Mouse (Mus musculus) ovary, postnatal 10 days (tissue): ENCODE data around the gene Alkbh8.
A peak's percentile ranks its signal among the peaks of the same experiment; 100 is the strongest.
"Not testable (repeated sequence)": the region's sequence is repeated elsewhere in the genome, so short reads cannot be mapped to it uniquely, and the experiment has no call there.

Experiments
- DNase-seq: peaks from one replicate; pipeline ENCODE4 v3.0.0; 2022; ENCODE audit warnings: low spot score

Alkbh8 gene

DNA sequence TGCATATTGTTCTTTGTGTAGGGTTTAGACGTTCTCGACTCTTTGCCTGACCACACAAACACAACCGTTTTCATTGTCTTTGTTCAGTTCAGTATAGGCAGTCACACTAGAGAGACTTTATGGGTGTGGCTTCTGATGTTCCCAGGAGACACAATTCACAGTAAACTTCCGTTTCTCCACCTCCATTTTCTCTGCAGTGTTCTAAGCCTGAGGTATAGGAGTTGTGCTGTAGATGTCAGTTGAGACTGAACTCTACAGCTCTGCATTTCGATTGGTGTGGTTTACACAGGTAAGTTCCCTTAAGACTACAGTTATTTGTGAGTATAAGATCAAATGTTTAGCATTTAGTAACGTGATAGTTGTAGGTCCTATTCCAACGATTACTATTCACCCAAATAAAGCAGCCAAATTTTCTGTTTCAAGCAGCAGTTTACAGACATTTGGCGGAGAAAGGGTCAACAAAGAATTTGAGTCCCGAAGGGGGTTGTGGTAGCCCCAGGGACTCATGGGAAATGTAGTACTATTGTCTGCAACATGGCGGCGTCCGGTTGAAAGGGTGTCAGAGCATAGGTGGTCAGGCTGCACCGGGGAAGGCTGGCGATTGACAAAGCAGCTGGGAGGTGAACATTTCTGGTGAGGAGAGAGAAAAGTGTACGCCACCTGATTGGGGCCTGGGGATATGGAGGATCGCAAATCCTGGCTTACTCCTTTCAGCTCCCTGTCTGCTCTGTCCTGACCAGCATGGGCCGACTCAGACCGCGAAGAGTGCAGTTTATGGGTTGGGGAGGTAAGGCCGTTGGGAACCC lies at the start of gene Alkbh8:
Alkbh8 (plus strand) TSS at position 179 of the 806 bp plus-strand sequence.
- DNase-seq, result peak; percentile 44

DNA sequence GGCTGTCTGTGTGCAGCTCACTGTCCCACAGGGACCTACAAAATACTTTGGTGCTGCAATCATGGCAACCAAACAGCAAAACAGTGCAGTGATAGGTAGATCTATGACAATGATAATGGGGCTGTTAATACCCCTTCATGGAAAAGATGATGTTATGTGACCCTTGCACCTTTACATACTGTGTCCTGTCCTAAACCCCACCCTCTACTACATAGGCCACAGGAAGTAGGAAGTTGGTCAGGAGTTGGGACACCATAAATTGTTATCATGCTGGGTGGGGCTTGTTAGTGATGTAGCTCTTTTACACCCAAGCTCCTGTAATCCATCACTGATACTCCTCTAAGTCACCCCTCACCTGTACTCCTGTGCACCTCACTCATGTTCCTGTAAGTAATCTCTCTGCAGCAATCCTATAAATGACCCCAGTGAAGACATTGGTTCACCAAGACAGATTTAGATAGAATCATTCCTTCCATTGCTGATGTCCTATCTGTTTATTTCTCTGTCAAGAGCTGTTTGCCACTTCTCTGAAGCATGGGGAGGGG lies 25.6 kb upstream of the Alkbh8 start:
- no peak for DNase-seq

DNA sequence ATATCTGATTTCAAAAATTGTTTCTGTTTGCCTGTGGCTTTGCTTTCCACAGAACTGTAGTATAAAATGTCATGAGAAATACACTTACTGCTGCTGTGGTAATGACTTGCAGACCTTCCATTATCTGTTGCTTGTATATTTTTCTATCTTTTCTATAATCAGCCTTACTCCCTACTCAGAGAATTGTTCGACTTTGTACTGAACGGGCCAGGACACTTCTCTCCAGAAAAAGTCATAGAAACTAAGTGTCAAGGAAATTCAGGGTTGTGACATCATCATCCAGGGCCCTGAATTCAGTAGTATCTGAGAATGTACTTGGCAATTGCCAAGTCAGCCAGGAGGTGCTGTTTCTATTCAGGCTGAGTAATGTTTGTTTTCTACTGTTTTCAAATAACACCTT lies 24.9 kb upstream of the Alkbh8 start:
- no peak for DNase-seq

DNA sequence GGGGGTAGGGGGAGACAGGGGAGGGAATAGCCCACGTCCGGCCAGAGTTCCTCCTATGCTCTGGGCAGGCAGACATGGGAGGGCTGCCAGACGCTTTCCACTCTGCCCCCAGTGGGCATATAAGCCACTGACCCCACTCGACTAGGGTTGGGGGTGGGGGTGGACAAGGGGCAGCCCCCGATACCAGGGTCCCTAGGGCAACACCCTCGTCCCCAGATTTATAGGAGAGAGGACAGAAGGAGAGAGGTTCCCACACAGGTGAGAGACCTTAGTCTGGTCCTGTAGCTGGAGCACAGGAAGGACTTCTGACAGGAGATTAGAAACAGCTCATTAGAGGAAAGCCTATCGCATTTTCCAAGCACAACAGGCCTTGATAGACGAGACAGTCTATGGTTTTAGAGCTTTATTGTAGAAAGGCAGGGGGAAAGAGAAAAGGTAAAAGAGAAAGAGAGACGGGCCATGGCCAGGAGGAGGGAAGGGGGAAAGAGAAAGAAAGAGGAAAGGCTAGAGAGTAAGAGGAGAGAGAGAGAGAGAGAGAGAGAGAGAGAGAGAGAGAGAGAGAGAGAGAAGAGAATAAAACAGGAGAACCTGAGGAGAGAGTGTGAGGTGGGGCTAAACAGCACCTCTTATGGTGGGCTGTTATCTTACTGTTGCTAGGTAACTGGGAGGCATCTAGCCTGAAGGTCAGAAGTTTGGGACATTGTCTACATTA lies 7.4 kb upstream of the Alkbh8 start:
- DNase-seq, result not testable (repeated sequence)

DNA sequence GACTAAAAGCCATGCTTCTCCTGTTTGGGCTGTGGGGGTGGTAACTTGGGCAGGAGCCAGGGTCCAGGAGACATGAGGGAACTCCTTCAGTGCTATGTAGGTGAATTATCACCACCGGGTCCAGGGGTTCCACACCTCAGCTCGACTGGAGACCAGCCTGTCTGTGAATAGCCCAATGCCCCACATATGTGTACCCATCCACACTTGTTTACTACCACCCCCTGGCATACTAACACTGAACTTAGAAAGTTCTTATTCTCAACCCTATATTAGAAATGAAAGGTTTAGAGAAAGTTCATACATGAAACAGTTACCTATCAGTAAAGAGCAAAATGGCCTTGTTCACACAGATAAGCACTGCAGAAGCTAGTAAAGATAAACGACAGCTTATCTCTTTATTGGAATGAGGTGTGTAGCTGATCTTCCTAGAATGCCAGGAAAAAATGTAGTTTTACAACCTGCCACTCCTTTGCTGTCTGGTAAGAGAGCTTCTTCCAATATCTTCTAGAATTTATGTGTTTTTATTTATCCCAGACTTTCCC lies 6.8 kb upstream of the Alkbh8 start:
- DNase-seq, result no peak

DNA sequence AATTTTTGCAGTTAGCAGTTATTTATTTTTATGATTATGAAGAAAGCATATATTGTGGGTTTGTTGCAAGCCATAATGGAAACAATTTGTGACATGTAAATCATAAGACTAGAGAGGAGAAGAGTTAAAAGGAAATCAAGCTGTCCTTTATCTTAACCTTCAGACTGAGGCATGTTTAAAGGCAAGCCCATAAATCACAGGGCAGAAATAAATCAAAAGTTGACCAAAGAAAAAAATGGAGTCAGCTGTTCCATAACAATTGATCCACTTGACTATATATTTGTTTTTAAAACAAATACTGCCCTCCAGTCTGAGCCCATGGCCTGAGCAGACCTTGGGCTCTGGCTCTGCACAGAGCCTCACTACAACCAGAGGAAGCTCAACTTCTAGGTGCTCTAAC lies 4.6 kb upstream of the Alkbh8 start:
- no peak for DNase-seq

DNA sequence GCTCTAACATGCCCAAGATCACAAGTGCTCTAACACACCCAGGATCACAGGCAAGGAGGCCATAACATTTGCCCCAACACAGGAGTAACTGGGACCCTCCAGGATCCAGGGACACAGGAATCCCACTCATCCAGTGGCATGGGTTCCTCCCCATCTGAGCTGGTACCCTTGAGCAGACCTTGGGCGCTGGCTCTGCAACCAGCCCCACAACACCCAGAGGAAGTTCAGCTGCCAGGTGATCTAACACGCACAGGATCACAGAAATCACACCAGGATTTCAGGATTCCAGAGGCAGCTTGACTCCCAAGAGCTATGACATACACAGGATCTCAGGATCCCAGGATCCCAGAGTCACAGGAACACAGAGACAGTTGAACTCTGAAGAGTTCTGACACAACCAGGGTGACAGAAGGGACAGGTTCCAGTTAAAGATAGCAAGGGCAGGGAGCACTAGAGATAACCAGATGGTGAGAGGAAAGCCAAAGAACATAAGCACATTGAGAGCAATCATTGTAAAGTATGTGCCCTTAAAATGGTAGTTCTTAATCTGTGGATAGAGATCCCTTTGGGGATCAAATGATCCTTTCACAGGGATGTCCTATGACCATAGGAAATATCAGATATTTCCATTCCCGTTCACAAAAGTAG lies 4.1 kb upstream of the Alkbh8 start:
- no peak for DNase-seq

DNA sequence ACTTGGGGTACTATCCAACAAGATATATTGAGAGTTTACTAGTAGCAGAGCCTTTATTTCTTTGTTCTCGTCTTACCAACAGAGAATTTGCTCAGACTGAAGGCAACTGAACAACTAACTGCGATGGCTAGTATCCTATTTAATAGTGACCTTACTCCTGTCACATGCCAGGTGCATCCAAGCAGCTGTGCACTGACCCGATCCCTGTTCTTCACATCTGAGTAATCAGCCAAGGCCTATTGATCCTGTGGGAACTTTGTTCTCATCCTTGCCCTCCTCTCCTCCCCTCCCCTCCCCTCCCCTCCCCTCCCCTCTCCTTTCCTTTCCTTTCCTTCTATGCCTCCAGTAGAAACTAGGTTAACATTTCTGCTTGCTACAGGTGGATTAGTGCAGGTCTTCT lies 1.7 kb downstream of the Alkbh8 start:
- DNase-seq, result no peak

DNA sequence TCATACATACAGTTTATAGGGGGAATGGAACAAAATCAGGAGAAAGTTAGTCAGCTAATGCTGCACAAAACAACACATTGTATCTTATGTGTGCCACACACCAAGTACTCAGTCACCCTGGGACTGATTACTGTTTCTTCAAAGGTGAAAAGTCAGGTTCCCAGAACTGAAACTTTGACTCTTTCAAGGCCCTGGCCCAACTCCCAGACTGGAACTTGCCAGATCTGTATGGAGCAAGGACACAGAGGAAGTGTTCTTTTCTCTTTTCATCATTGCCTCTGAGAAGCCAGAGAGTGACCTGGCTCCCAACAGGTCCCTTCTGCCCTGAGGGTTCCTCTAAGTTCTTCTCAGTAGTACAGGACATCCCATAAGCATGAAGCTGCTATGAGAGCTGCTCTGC lies 10.2 kb downstream of the Alkbh8 start:
- no peak for DNase-seq

DNA sequence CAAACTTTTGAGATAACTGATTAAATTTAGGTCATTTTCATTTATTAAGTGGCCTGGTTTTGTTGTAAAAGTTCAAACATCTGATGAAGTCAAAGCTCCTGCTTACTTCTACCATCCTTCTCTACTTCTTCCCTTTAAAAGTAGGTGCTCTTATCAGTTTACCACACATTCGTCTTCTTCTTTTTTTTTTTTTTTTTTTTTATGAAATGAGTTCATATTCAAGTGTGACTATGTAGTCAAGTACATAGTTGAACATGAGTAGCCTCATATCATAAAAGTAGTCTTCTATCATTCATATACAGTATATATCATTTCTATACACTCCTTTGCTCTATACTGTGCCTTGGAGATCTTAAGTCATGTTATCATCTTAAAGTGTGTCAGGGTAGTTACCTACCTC lies 11.0 kb downstream of the Alkbh8 start:
- DNase-seq, result no peak

DNA sequence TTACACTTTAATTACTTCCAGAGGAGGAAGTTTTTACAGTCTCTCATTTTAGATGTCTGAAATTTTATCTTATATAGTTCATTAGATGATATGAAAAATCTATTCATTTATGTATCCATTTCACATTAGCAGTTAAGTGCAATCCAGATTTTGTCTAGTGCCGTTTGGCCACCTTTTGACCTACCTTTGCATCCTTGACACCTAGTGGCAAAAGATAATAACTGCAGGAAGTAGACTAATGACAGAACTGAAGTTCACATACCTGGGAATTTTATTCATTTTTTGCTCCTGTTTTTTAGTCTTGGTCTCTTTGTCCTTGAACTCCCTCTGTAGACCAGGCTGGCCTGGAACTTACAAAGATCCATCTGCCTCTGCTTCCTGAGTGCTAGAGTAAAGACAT lies 15.1 kb downstream of the Alkbh8 start:
- DNase-seq, result no peak

DNA sequence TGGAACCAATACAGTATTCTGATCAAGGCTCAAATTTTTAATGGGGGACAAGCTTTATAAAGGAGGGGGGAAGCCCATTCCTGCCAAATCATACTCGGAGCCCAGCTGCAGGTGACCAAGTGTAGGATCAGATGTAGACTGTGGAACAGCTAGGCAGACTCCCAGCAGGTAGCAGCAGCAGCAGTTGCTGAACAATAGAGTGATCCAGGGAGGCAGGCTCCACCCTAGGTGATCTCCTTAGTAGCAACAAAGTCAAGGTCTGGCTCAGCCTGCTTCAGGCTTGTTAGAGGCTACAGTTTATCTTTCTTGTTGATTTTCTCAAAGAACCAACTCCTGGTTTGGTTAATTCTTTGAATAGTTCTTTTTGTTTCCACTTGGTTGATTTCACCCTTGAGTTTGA lies 41.4 kb downstream of the Alkbh8 start:
- not testable (repeated sequence) for DNase-seq

DNA sequence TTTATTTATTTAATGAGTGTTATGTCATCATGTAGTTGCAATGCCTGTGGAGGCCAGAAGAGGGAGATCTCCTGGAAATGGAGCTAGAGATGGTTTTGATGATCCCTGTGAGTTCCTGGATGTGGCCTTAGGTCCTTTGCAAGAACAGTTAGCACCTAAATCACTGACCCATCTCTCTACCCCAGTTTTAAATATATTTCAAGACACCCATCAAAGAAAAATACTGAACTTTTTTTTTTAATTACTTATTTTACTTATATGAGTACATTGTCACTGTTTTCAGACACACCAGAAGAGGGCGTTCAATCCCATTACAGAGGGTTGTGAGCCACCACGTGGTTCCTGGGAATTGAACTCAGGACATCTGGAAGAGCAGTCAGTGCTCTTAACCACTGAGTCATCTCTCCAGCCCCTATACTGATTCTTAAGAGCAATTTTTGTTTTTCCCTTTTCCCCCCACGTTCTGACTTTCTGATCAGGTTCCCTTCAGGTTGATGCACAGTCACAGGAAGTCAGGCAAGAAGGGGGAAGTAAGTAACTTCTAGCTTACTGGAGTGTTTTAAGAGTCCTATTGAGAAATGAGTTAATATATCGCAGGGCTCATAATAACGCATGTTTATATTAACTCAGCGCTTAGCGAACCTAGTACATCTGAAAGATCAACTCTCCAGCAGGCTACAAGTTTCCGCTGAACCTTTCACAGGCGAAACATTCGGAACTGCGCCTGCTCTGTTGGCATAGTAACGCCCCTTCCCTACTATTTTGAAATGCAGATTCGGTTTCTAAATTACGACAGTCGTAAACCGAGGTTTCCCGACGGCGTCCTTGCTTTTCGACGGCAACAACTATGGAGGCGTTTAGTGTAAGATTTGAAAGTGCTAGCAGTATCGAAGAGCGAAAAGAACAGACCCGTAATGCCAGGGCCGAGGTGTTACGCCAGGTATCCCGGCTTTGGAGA lies 68.6 kb downstream of the Alkbh8 start, which contains the start of gene Cwf19l2:
Cwf19l2 (plus strand) TSS at position 342 of the 958 bp plus-strand sequence.
- DNase-seq, result peak; percentile 44

DNA sequence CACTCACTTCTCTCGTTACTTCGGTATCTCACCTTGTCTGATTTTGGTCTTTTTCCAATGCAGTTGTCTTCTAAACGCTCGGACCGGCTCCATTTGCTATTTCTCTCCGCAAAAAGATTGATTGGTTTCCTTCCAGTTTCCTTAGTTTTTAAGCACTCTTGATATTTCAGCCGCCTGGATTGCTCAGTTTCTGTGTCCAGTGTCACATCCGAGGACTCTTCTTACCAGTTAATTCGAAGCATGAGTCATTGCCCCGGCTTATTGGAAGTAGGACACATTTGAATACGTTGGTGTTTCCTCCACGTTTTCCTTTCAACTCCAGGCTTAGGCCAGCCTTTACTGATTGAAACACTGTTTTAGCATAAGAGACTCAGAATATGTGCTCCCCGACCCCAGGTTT lies 69.4 kb downstream of the Alkbh8 start:
- no peak for DNase-seq

DNA sequence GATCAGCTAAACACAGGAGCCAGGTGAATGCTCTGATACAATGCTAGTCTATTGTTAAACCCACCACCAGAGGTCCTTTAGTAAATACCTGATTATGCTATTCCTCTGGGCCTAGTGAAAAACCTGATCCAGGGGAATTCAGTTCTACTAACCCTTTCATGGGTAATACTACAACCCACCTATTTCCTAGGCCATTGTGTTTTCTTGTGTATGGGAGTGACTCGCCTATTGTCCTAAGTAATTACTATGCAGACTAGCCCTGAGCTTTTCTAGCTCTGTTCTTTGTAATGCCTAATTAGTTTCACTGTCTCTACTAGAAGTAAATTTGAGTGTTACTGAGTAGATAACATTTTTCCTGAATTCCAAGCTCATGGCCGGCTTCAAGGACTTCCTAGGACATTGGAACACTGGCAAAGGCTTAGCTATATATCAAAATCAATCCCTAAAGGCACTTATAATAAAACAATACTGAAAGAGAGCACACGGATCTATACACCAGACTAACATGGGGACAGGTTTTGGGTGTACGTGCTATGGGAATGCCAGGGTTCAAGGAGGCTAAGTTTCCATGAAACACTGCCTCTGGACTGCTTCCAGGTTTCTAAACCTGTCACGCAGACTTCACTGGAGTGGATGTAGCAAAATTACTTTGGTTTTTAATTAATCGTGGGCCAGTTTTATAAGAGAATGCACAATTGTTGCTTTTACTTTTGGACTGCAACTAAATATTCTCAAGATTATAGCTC lies 104.8 kb downstream of the Alkbh8 start:
- not testable (repeated sequence) for DNase-seq
